Mouse (Mus musculus): ENCODE results near the gene Tmigd3.

DNA sequence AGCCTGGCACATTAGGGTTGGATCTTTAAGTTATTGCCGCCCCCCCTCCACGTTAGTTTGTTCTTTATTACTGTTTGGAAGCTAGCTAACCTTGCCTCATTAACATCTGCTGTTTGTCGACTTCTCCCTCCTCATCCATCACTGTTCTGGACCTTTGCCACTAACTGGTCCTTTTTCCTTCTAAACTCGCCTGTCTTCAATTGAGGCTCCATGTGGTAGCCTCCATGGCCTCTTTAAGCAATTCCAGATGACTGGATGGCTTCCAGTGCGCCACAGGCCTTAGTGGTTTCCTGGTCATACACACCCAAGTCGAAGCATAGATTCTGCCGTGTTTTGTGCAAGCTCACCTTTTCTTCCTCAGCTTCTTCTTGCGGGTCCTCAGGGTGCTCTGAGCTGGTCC, 16.9 kb upstream of the Tmigd3 start:
- TF ChIP-seq POLR2A (IDR thresholded peaks at IDR 0.05; ENCODE audit: borderline replicate concordance, low read depth, low read length) = no peak
- TF ChIP-seq CTCF (IDR thresholded peaks at IDR 0.05; ENCODE audit: low read depth, low read length) = no peak

Data from bone marrow macrophage, adult 2 months (primary cell).